8 mouse cellular contexts compared by ENCODE assay signal in genomic region chr1:18058211-18058971, GRCm38 (mm10).
DNase-seq lines count a peak whose midpoint lies in the region; ATAC-seq and TF ChIP-seq lines count a peak whose summit lies in the region.

No protein-coding gene starts in this region.

- TF ChIP-seq POLR2A in cerebellum, adult 2 months (IDR thresholded peaks at IDR 0.05; ENCODE audit: borderline replicate concordance, insufficient read depth, low read length), result no peak

- peaks cover 32% of the 10 kb centered on the region for H3K27me3 ChIP-seq in heart, embryonic 11.5 days (ENCODE audit: control insufficient read depth, insufficient read depth, low read length)
- no peaks in the 10 kb centered on the region; the same call in 1 of the 2 replicates for H3K27me3 ChIP-seq in cerebellum, adult 2 months (ENCODE audit: control insufficient read depth, insufficient read depth, low read length)
- peaks cover 44% of the 10 kb centered on the region for H3K27me3 ChIP-seq in neural tube, embryonic 12.5 days (replicated peaks)

- intact Hi-C loops in heart, postnatal 36 days (cut with DNase I), result no loop called here
- intact Hi-C loops in left cerebral cortex, postnatal 25 days (cut with DNase I), result no loop called here

- no peak for DNase-seq in heart, postnatal 36 days
- DNase-seq in cerebellum, adult 2 months, result peak; percentile 2 to 18
- DNase-seq in frontal cortex, postnatal 36 days (ENCODE audit: low spot score in 2 of 2), result peak; percentile 48 to 55
- DNase-seq in left cerebral cortex, postnatal 25 days (ENCODE audit: low spot score in 2 of 2), result peak; percentile 27 to 28
- DNase-seq in spleen, postnatal 14 days (ENCODE audit: low spot score in 2 of 2), result no peak

- peak overlapping the region; percentile 99 for H3K4me2 ChIP-seq in heart, embryonic 11.5 days
- peak overlapping the region; percentile 95 for H3K4me2 ChIP-seq in neural tube, embryonic 12.5 days (replicated peaks)

- under 1% methylated on average over 76 of the region's 77 CpGs for WGBS in heart, embryonic 11.5 days (ENCODE audit: insufficient replicate concordance)
- WGBS in cerebellum, adult 2 months, result under 1% methylated on average over 77 of the region's 77 CpGs
- WGBS in neural tube, embryonic 12.5 days, result under 1% methylated on average over 77 of the region's 77 CpGs

- H3K27ac ChIP-seq in heart, embryonic 11.5 days (ENCODE audit: low read depth, low read length), result no peak overlapping the region
- H3K27ac ChIP-seq in cerebellum, adult 2 months (ENCODE audit: insufficient read depth, low read length), result no peak overlapping the region
- H3K27ac ChIP-seq in neural tube, embryonic 12.5 days, result no peak overlapping the region

- peak overlapping the region; percentile 60 for H3K9ac ChIP-seq in heart, embryonic 11.5 days (ENCODE audit: low read depth, low read length)
- H3K9ac ChIP-seq in neural tube, embryonic 12.5 days, result peak overlapping the region; percentile 68

- H3K9me3 ChIP-seq in heart, embryonic 11.5 days (replicated peaks; ENCODE audit: control insufficient read depth, low read length), result no peaks in the 10 kb centered on the region
- no peaks in the 10 kb centered on the region for H3K9me3 ChIP-seq in neural tube, embryonic 12.5 days

- H3K4me1 ChIP-seq in heart, embryonic 11.5 days (ENCODE audit: control insufficient read depth, insufficient read depth, low read length), result no peaks in the 10 kb centered on the region
- no peaks in the 10 kb centered on the region; the same call in 1 of the 2 replicates for H3K4me1 ChIP-seq in cerebellum, adult 2 months (ENCODE audit: control insufficient read depth, insufficient read depth, low read length)
- H3K4me1 ChIP-seq in neural tube, embryonic 12.5 days, result peaks cover 5% of the 10 kb centered on the region

- H3K4me3 ChIP-seq in heart, embryonic 11.5 days (ENCODE audit: low read depth, low read length), result peak overlapping the region; percentile 60
- H3K4me3 ChIP-seq in cerebellum, adult 2 months (replicated peaks; ENCODE audit: insufficient read depth, low read depth, low read length), result peak overlapping the region; percentile 28
- peak overlapping the region; percentile 54 for H3K4me3 ChIP-seq in neural tube, embryonic 12.5 days

- no peaks in the 10 kb centered on the region for H3K36me3 ChIP-seq in heart, embryonic 11.5 days (ENCODE audit: control insufficient read depth, insufficient read depth, low read length)
- H3K36me3 ChIP-seq in neural tube, embryonic 12.5 days, result no peaks in the 10 kb centered on the region

- ATAC-seq in heart, embryonic 11.5 days (replicated peaks; ENCODE audit: insufficient number of reproducible peaks, low FRiP score, low TSS enrichment), result peak; percentile 62; the same call in 1 of the 2 replicates
- peak; percentile 77 for ATAC-seq in neural tube, embryonic 12.5 days (ENCODE audit: low FRiP score, low read depth)
- ATAC-seq in megakaryocyte-erythroid progenitor cell, adult 5-6 weeks (replicated peaks; ENCODE audit: low FRiP score, low TSS enrichment, poor library complexity, severe bottlenecking), result no peak

- no peak for TF ChIP-seq CTCF in cerebellum, adult 2 months (IDR thresholded peaks at IDR 0.05; ENCODE audit: borderline replicate concordance, insufficient read depth, low read depth, low read length)

Comparison
In these comparisons a context has a peak if more than half of its experiments do, and no peak if none do; other contexts are left out.
1. DNase-seq: peak in cerebellum, adult 2 months (2 of 2), frontal cortex, postnatal 36 days (2 of 2) and left cerebral cortex, postnatal 25 days (2 of 2); none in heart, postnatal 36 days (0 of 2) and spleen, postnatal 14 days (0 of 2).
2. Peak in every context shown above with its lines, with median percentiles within 50 percentile points of each other: H3K4me3 ChIP-seq.